Mouse (Mus musculus) ES-Bruce4 (cell line): ENCODE measurements around the gene Trp53i13.

Source experiments
- CTCF ChIP-seq: IDR thresholded peaks from one replicate; pipeline ENCODE4 v1.8.1; 2011; ENCODE audit warnings: low read depth, low read length
- POLR2A ChIP-seq: IDR thresholded peaks from one replicate; pipeline ENCODE4 v1.8.1; 2011; ENCODE audit warnings: low read length; ENCODE audit not compliant: insufficient read depth

DNA sequence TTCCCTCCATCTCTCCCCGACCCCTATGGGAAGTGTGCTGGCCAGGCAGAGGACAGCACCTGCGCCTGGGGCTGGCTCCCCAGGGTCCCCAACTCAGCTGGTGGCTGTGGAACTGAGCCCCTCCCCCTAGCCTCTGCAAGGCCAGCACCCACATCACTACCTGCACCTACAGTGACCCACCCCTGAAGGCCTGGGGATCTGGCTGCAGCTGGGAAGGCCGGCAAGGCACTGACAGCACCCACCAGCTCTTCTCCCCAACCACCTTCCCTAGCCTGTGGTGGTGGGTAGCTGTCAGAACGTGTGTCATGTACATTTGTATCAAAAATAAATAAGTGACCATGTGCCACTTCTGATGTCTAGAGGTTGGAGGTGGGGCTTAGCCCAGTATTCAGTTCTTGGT lies 8.4 kb downstream of the Trp53i13 start:
- TF ChIP-seq CTCF, result no peak
- no peak for TF ChIP-seq POLR2A
